ENCODE assay signal across 29 mouse cellular contexts in the genomic region with DNA sequence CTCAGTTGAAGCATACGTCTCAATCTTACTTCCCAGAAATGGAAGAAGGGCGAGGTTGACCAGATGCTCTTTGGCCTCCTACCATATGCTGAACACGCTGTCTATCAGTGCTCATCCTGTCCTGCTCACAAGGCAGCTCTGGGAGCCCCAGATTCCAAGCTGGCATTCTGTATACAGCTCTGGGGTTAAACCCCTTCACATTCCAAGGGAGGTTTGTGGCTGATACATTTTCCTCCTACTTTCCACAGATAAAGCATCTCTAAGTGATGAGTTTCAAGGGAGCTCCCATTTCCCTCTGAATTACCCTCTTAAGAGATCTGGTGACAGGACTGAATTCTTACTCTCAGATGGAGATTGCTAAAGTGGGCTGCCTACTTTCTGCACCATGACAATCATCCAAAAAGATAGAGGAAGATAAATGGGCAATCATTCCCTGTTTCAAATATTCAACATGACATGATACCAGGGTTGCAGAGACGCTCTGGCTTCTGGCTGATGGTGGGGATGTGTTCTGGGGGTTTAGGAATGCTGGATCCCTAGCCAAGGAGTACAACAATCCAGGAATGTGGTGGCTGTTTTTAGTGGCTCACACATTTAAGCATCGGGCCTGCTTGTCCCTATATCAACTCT.
A peak's percentile ranks its signal among the peaks of the same experiment; 100 is the strongest.
DNase-seq lines count a peak whose midpoint lies in the region; ATAC-seq and TF ChIP-seq lines count a peak whose summit lies in the region.
"Had no signal": no experiment of that assay in that cellular context is flagged by ENCODE, and none has a peak within 500 bp of the region (broad histone marks: within the 10 kb centered on the region; RNA-seq: fewer than 3 reads in every experiment).

No protein-coding gene starts in this region.

- H3K9ac ChIP-seq in kidney, postnatal 0 days (ENCODE audit: low read depth, low read length) = no peak overlapping the region
- H3K9ac ChIP-seq in forebrain, embryonic 15.5 days (replicated peaks) = no peak overlapping the region
- H3K9ac ChIP-seq: embryonic facial prominence, embryonic 15.5 days; forebrain, embryonic 12.5 days; hindbrain, embryonic 13.5 days; intestine, embryonic 15.5 days had no signal

- no peak for ATAC-seq in kidney, postnatal 0 days (replicated peaks; ENCODE audit: low FRiP score, low read depth)
- ATAC-seq in forebrain, embryonic 15.5 days (replicated peaks) = no peak
- ATAC-seq: activated CD4-positive, CD25-positive, alpha-beta regulatory T cell, adult 4 months; forebrain, embryonic 16.5 days; hindbrain, embryonic 16.5 days; intestine, embryonic 15.5 days had no signal

- H3K4me2 ChIP-seq in kidney, postnatal 0 days (ENCODE audit: low read length) = no peak overlapping the region
- H3K4me2 ChIP-seq in forebrain, embryonic 15.5 days (replicated peaks) = no peak overlapping the region
- H3K4me2 ChIP-seq: embryonic facial prominence, embryonic 15.5 days; forebrain, embryonic 12.5 days; heart, embryonic 11.5 days; hindbrain, embryonic 13.5 days; intestine, embryonic 15.5 days had no signal

- H3K4me1 ChIP-seq in kidney, postnatal 0 days (replicated peaks; ENCODE audit: insufficient read depth, low read length) = no peaks in the 10 kb centered on the region
- peaks cover 8% of the 10 kb centered on the region for H3K4me1 ChIP-seq in embryonic fibroblast, embryonic 13.5 days (ENCODE audit: control insufficient read depth, insufficient read depth, low read length)
- H3K4me1 ChIP-seq in forebrain, embryonic 15.5 days = no peaks in the 10 kb centered on the region
- H3K4me1 ChIP-seq: embryonic facial prominence, embryonic 15.5 days; forebrain, embryonic 12.5 days; hindbrain, embryonic 10.5 days; hindbrain, embryonic 13.5 days; intestine, embryonic 15.5 days had no signal

- no peak overlapping the region for H3K4me3 ChIP-seq in kidney, postnatal 0 days (replicated peaks; ENCODE audit: low read depth, low read length)
- no peak overlapping the region for H3K4me3 ChIP-seq in embryonic fibroblast, embryonic 13.5 days (ENCODE audit: insufficient read depth, low read length)
- H3K4me3 ChIP-seq in forebrain, embryonic 15.5 days = no peak overlapping the region
- H3K4me3 ChIP-seq: embryonic facial prominence, embryonic 15.5 days; erythroblast, embryonic 14.5 days; forebrain, embryonic 12.5 days; hindbrain, embryonic 10.5 days; hindbrain, embryonic 13.5 days; intestine, embryonic 15.5 days had no signal

- H3K27ac ChIP-seq in kidney, postnatal 0 days = no peak overlapping the region
- peak overlapping the region; percentile 4; the same call in 1 of the 2 replicates for H3K27ac ChIP-seq in embryonic fibroblast, embryonic 13.5 days (ENCODE audit: insufficient read depth, low read length)
- no peak overlapping the region for H3K27ac ChIP-seq in forebrain, embryonic 15.5 days (replicated peaks)
- H3K27ac ChIP-seq: embryonic facial prominence, embryonic 15.5 days; forebrain, embryonic 12.5 days; hindbrain, embryonic 10.5 days; hindbrain, embryonic 13.5 days; intestine, embryonic 15.5 days had no signal

- peak; percentile 18 for DNase-seq in kidney, postnatal 0 days (ENCODE audit: low spot score)
- no peak for DNase-seq in kidney, adult 18-20 months
- DNase-seq in 3134 (ENCODE audit: extremely low read depth, insufficient read length, low spot score) = peak; percentile 24
- DNase-seq in 3T3-L1 (ENCODE audit: low read depth, low spot score) = peak; percentile 66
- DNase-seq in spleen, postnatal 14 days (ENCODE audit: low spot score in 2 of 2) = no peak
- DNase-seq: adrenal gland, adult 8-10 months; adrenal gland, postnatal 25 days; B cell, adult 2 months; cerebellum, adult 11-12 months; cerebellum, adult 8-10 months; cerebellum, postnatal 10 days; cerebellum, postnatal 36 days; embryo, embryonic 11 days; gastrocnemius, postnatal 10 days; gastrocnemius, postnatal 36 days had no signal

- TF ChIP-seq POLR2A in embryonic fibroblast, embryonic 13.5 days (IDR thresholded peaks at IDR 0.05; ENCODE audit: low read depth, low read length) = no peak

- no peaks in the 10 kb centered on the region for H3K36me3 ChIP-seq in kidney, postnatal 0 days (ENCODE audit: insufficient read depth, low read length)
- H3K36me3 ChIP-seq in forebrain, embryonic 15.5 days = no peaks in the 10 kb centered on the region
- H3K36me3 ChIP-seq: embryonic facial prominence, embryonic 15.5 days; forebrain, embryonic 12.5 days; G1E; hindbrain, embryonic 10.5 days; hindbrain, embryonic 13.5 days; intestine, embryonic 15.5 days had no signal

- WGBS in kidney, postnatal 0 days = 81% methylated on average over 5 of the region's 5 CpGs
- 91% methylated on average over 5 of the region's 5 CpGs for WGBS in forebrain, embryonic 15.5 days

- H3K27me3 ChIP-seq in kidney, postnatal 0 days (ENCODE audit: insufficient read depth, low read length) = no peaks in the 10 kb centered on the region
- no peaks in the 10 kb centered on the region for H3K27me3 ChIP-seq in forebrain, embryonic 15.5 days
- H3K27me3 ChIP-seq: CH12.LX; embryonic facial prominence, embryonic 15.5 days; forebrain, embryonic 12.5 days; hindbrain, embryonic 13.5 days; intestine, embryonic 15.5 days had no signal

- TF ChIP-seq CTCF in kidney, postnatal 0 days (IDR thresholded peaks at IDR 0.05; ENCODE audit: low read depth) = no peak
- no peak for TF ChIP-seq CTCF in embryonic fibroblast, embryonic 13.5 days (IDR thresholded peaks at IDR 0.05; ENCODE audit: borderline replicate concordance, insufficient read depth, low read length)

- H3K9me3 ChIP-seq in kidney, postnatal 0 days (replicated peaks; ENCODE audit: low read length) = no peaks in the 10 kb centered on the region
- no peaks in the 10 kb centered on the region for H3K9me3 ChIP-seq in forebrain, embryonic 15.5 days
- H3K9me3 ChIP-seq: embryonic facial prominence, embryonic 15.5 days; forebrain, embryonic 12.5 days; G1E; hindbrain, embryonic 10.5 days; hindbrain, embryonic 13.5 days; intestine, embryonic 15.5 days had no signal

Comparison
In these comparisons a context has a peak if more than half of its experiments do, and no peak if none do; other contexts are left out.
1. DNase-seq: peak in kidney, postnatal 0 days (single experiment), 3134 (single experiment) and 3T3-L1 (single experiment); none in kidney, adult 18-20 months (single experiment) and spleen, postnatal 14 days (0 of 2).